Mouse (Mus musculus): Measurements from ENCODE around the gene Fgf6. TPM values are rescaled to one million over a fixed set of nuclear protein-coding genes. Genes with fewer than 3 reads are reported as not detected.

Gene Fgf6
- total RNA-seq, 2 experiments from 2014 or later: not detected

DNA sequence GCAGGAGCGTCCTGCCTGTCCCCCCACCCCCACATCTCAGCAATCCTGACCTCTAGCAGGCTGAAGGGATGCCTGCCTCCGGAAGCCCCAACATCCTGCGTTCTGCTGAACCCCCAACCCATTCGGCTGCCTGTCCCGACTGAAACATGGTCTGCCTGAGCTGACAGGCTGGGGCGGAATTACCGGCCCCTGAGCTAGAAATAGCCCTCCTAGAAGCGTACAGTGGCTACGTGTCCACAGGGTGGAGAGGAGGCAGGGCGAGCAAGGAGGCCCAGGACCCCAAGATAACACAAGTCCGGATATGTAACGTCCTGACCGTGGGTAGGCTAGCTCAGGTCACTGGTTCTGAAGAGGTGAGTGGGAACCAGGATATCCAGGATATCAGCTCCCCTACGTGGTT lies 49.4 kb downstream of the Fgf6 start:
- ATAC-seq (replicated peaks; ENCODE audit: low FRiP score, low TSS enrichment, poor library complexity, severe bottlenecking): no peak

DNA sequence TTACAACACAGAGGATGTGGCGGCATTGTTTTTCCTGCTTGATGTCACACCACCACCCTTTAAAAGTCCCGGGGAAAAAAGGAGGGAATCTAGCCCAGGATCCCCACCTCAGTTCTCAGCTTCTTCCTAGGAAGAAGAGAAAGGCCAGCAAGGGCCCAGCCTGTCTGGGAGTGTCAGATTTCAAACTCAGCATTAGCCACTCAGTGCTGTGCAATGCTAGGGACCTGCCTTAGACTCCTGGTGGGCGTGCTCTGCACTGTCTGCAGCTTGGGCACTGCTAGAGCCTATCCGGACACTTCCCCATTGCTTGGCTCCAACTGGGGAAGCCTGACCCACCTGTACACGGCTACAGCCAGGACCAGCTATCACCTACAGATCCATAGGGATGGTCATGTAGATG lies 57.4 kb downstream of the Fgf6 start, which contains the start of gene Fgf23:
Gene Fgf23, plus strand, starts transcription at position 86 of the 400 bp plus-strand sequence.
- no peak for ATAC-seq (replicated peaks; ENCODE audit: low FRiP score, low TSS enrichment, poor library complexity, severe bottlenecking)

Other genes starting within 250 kb of the Fgf6 start
- gene Ndufa9, start 166.4 kb upstream of the Fgf6 start, total RNA-seq (2014; fragmentation: Nextera tagmentation): 90.9 and 114 TPM in 2 replicates
- gene Ndufa9, start 166.4 kb upstream of the Fgf6 start, total RNA-seq (2017): 156 and 188 TPM in 2 replicates
- not detected in 2 replicates for gene Akap3, start 162.5 kb upstream of the Fgf6 start, total RNA-seq (2014; fragmentation: Nextera tagmentation)
- gene Akap3, start 162.5 kb upstream of the Fgf6 start, total RNA-seq (2017): not detected in 2 replicates
- gene Dyrk4, start 93.7 kb upstream of the Fgf6 start, total RNA-seq (2014; fragmentation: Nextera tagmentation): 1.4 TPM in 1 of 2 replicates, not detected in the other
- gene Dyrk4, start 93.7 kb upstream of the Fgf6 start, total RNA-seq (2017): not detected in 2 replicates
- gene Rad51ap1, start 76.0 kb upstream of the Fgf6 start, total RNA-seq (2014; fragmentation: Nextera tagmentation): 85.9 and 90.7 TPM in 2 replicates
- gene Rad51ap1, start 76.0 kb upstream of the Fgf6 start, total RNA-seq (2017): 174 and 247 TPM in 2 replicates
- gene D6Wsu163e, start 75.6 kb upstream of the Fgf6 start, total RNA-seq (2014; fragmentation: Nextera tagmentation): 16.7 and 36.8 TPM in 2 replicates
- gene D6Wsu163e, start 75.6 kb upstream of the Fgf6 start, total RNA-seq (2017): 29.3 and 60.9 TPM in 2 replicates
- not detected in 2 replicates for gene Fgf23, start 57.3 kb downstream of the Fgf6 start, total RNA-seq (2014; fragmentation: Nextera tagmentation)
- not detected in 2 replicates for gene Fgf23, start 57.3 kb downstream of the Fgf6 start, total RNA-seq (2017)
- 0.47 TPM in 1 of 2 replicates, not detected in the other for gene Tigar, start 94.0 kb downstream of the Fgf6 start, total RNA-seq (2014; fragmentation: Nextera tagmentation)
- gene Tigar, start 94.0 kb downstream of the Fgf6 start, total RNA-seq (2017): 0.30 and 3.1 TPM in 2 replicates
- gene Ccnd2, start 136.6 kb downstream of the Fgf6 start, total RNA-seq (2014; fragmentation: Nextera tagmentation): 73.8 and 98.1 TPM in 2 replicates
- 37.0 and 40.1 TPM in 2 replicates for gene Ccnd2, start 136.6 kb downstream of the Fgf6 start, total RNA-seq (2017)